Mouse (Mus musculus) MEL (cell line): Measurements from ENCODE around the gene Gm28048. TPM values are rescaled to one million over a fixed set of nuclear protein-coding genes. Genes with fewer than 3 reads are reported as not detected.

Source experiments
- DNase-seq: peaks from one replicate; pipeline ENCODE4 v3.0.0; 2011; ENCODE audit warnings: low read depth, low spot score
- H3K27ac ChIP-seq: 2 replicates; pipeline ENCODE4 v1.5.1; 2012; ENCODE audit warnings: low read depth, mild to moderate bottlenecking, control low read depth, low read length, moderate library complexity; ENCODE audit not compliant: control insufficient read depth
- H3K27me3 ChIP-seq, 2 experiments: fragments of 150-350 bp in 1 of 2; sonication (generic) in 1 of 2; 2 replicates each; pipeline ENCODE4 v1.6.1; 2012; ENCODE audit warnings: low read length in 2 of 2, mild to moderate bottlenecking in 2 of 2, improper control_type of control experiment in 1 of 2, moderate library complexity in 1 of 2; ENCODE audit not compliant: insufficient read depth in 2 of 2, control insufficient read depth in 1 of 2
- H3K36me3 ChIP-seq, 2 experiments: 2 replicates each; pipeline ENCODE4 v1.6.1; 2012 to 2014; ENCODE audit warnings: low read length in 2 of 2, improper control_type of control experiment in 1 of 2, inconsistent platforms in 1 of 2, mild to moderate bottlenecking in 1 of 2; ENCODE audit not compliant: insufficient read depth in 2 of 2, control insufficient read depth in 1 of 2
- H3K4me1 ChIP-seq, 2 experiments: fragments of 150-350 bp in 1 of 2; sonication (generic) in 1 of 2; 2 replicates each; pipeline ENCODE4 v1.6.1; 2012; ENCODE audit warnings: low read length in 2 of 2, improper control_type of control experiment in 1 of 2, mild to moderate bottlenecking in 1 of 2; ENCODE audit not compliant: insufficient read depth in 2 of 2, control insufficient read depth in 1 of 2
- H3K4me3 ChIP-seq, 2 experiments: fragments of 150-350 bp in 1 of 2; sonication (generic) in 1 of 2; 2 replicates each; pipeline ENCODE4 v1.5.1; 2012; ENCODE audit warnings: low read depth in 2 of 2, low read length in 2 of 2, mild to moderate bottlenecking in 2 of 2, moderate library complexity in 2 of 2, control low read depth in 1 of 2, improper control_type of control experiment in 1 of 2; ENCODE audit not compliant: control insufficient read depth in 1 of 2, insufficient read depth in 1 of 2
- H3K79me2 ChIP-seq: 2 replicates; pipeline ENCODE4 v1.6.1; 2012; ENCODE audit warnings: mild to moderate bottlenecking, low read length, moderate library complexity; ENCODE audit not compliant: control insufficient read depth, poor library complexity, insufficient read depth
- H3K9ac ChIP-seq: 2 replicates; pipeline ENCODE4 v1.6.1; 2012; ENCODE audit warnings: low read depth, mild to moderate bottlenecking, control low read depth, low read length, moderate library complexity; ENCODE audit not compliant: control insufficient read depth, poor library complexity, severe bottlenecking
- H3K9me3 ChIP-seq: fragments of 150-350 bp; sonication (generic); replicated peaks from 2 replicates; pipeline ENCODE4 v1.6.1; 2012; ENCODE audit warnings: mild to moderate bottlenecking, low read length, improper control_type of control experiment, moderate library complexity; ENCODE audit not compliant: insufficient read depth
- BHLHE40 ChIP-seq: IDR thresholded peaks from 2 replicates; pipeline ENCODE4 v1.6.1; 2012; ENCODE audit warnings: low read depth, mild to moderate bottlenecking, inconsistent platforms, low read length, improper control_type of control experiment, borderline replicate concordance
- CHD1 ChIP-seq: IDR thresholded peaks from 2 replicates; pipeline ENCODE4 v1.6.1; 2012; ENCODE audit warnings: low read depth, mild to moderate bottlenecking, inconsistent platforms, low read length, improper control_type of control experiment
- CHD2 ChIP-seq: IDR thresholded peaks from 2 replicates; pipeline ENCODE4 v1.6.1; 2011; ENCODE audit warnings: low read length, improper control_type of control experiment
- CTCF ChIP-seq, 3 experiments: IDR thresholded peaks in 2 of 3; conservative IDR thresholded peaks in 1 of 3; 2 replicates each; pipeline ENCODE4 v1.5.1; 2011 to 2012; ENCODE audit warnings: low read length in 3 of 3, low read depth in 2 of 3, mild to moderate bottlenecking in 2 of 3, improper control_type of control experiment in 1 of 3, inconsistent platforms in 1 of 3, mixed read lengths in 1 of 3, moderate library complexity in 1 of 3; ENCODE audit not compliant: control insufficient read depth in 1 of 3, insufficient read depth in 1 of 3, poor library complexity in 1 of 3, severe bottlenecking in 1 of 3
- EP300 ChIP-seq, 2 experiments: IDR thresholded peaks; 2 replicates each; pipeline ENCODE4 v1.6.1; 2011; ENCODE audit warnings: improper control_type of control experiment in 2 of 2, low read length in 2 of 2, low read depth in 1 of 2, mild to moderate bottlenecking in 1 of 2
- ETS1 ChIP-seq: IDR thresholded peaks from 2 replicates; pipeline ENCODE4 v1.6.1; 2012; ENCODE audit warnings: low read depth, mild to moderate bottlenecking, inconsistent platforms, low read length, improper control_type of control experiment, moderate library complexity
- GABPA ChIP-seq: IDR thresholded peaks from 2 replicates; pipeline ENCODE4 v1.6.1; 2012; ENCODE audit warnings: low read depth, mild to moderate bottlenecking, inconsistent platforms, low read length, improper control_type of control experiment, moderate library complexity
- HCFC1 ChIP-seq: IDR thresholded peaks from 2 replicates; pipeline ENCODE4 v1.6.1; 2012; ENCODE audit warnings: low read depth, mild to moderate bottlenecking, inconsistent platforms, low read length, improper control_type of control experiment, moderate library complexity
- KAT2A ChIP-seq: conservative IDR thresholded peaks from 2 replicates; pipeline ENCODE4 v1.6.1; 2012; ENCODE audit warnings: low read depth, low read length, improper control_type of control experiment, inconsistent platforms
- MAFK ChIP-seq: IDR thresholded peaks from 2 replicates; pipeline ENCODE4 v1.6.1; 2011; ENCODE audit warnings: low read depth, mild to moderate bottlenecking, low read length, improper control_type of control experiment, borderline replicate concordance
- MAX ChIP-seq: IDR thresholded peaks from 2 replicates; pipeline ENCODE4 v1.6.1; 2011; ENCODE audit warnings: low read length, improper control_type of control experiment
- MAZ ChIP-seq: IDR thresholded peaks from 2 replicates; pipeline ENCODE4 v1.6.1; 2012; ENCODE audit warnings: low read depth, mild to moderate bottlenecking, inconsistent platforms, low read length, improper control_type of control experiment
- MXI1 ChIP-seq: IDR thresholded peaks from 2 replicates; pipeline ENCODE4 v1.6.1; 2011; ENCODE audit warnings: mild to moderate bottlenecking, low read depth, low read length, improper control_type of control experiment
- NELFE ChIP-seq: IDR thresholded peaks from 2 replicates; pipeline ENCODE4 v1.6.1; 2011; ENCODE audit warnings: low read depth, low read length, improper control_type of control experiment
- NRF1 ChIP-seq: IDR thresholded peaks from 2 replicates; pipeline ENCODE4 v1.6.1; 2014; ENCODE audit warnings: low read depth, mild to moderate bottlenecking, inconsistent platforms, low read length, improper control_type of control experiment, moderate library complexity; ENCODE audit not compliant: poor library complexity, insufficient read depth, severe bottlenecking
- POLR2A ChIP-seq, 2 experiments: IDR thresholded peaks; 2 replicates each; pipeline ENCODE4 v1.6.1; 2011 to 2012; ENCODE audit warnings: low read length in 2 of 2, mild to moderate bottlenecking in 2 of 2, control low read depth in 1 of 2, improper control_type of control experiment in 1 of 2, low read depth in 1 of 2, moderate library complexity in 1 of 2; ENCODE audit not compliant: control insufficient read depth in 1 of 2, insufficient read depth in 1 of 2, poor library complexity in 1 of 2
- POLR2AphosphoS5 ChIP-seq: IDR thresholded peaks from 2 replicates; pipeline ENCODE4 v1.6.1; 2012; ENCODE audit warnings: low read depth, borderline replicate concordance, mild to moderate bottlenecking, inconsistent platforms, low read length, moderate library complexity, mixed read lengths
- RAD21 ChIP-seq: IDR thresholded peaks from 2 replicates; pipeline ENCODE4 v1.6.1; 2011; ENCODE audit warnings: mild to moderate bottlenecking, low read depth, low read length, improper control_type of control experiment
- RCOR1 ChIP-seq: IDR thresholded peaks from 2 replicates; pipeline ENCODE4 v1.6.1; 2012; ENCODE audit warnings: low read depth, mild to moderate bottlenecking, inconsistent platforms, low read length, improper control_type of control experiment
- SIN3A ChIP-seq: IDR thresholded peaks from 2 replicates; pipeline ENCODE4 v1.6.1; 2012; ENCODE audit warnings: low read length, improper control_type of control experiment, inconsistent platforms
- TAL1 ChIP-seq: IDR thresholded peaks from 2 replicates; pipeline ENCODE4 v1.6.1; 2012; ENCODE audit warnings: mild to moderate bottlenecking, inconsistent platforms, low read length, moderate library complexity, mixed read lengths
- TBP ChIP-seq: IDR thresholded peaks from 2 replicates; pipeline ENCODE4 v1.8.0; 2011; ENCODE audit warnings: low read depth, low read length, improper control_type of control experiment
- TCF12 ChIP-seq: IDR thresholded peaks from 2 replicates; pipeline ENCODE4 v1.6.1; 2014; ENCODE audit warnings: low read depth, mild to moderate bottlenecking, inconsistent platforms, low read length, improper control_type of control experiment, moderate library complexity
- USF1 ChIP-seq: IDR thresholded peaks from 2 replicates; pipeline ENCODE4 v1.6.1; 2014; ENCODE audit warnings: low read depth, mild to moderate bottlenecking, inconsistent platforms, low read length, improper control_type of control experiment, moderate library complexity
- ZC3H11A ChIP-seq: IDR thresholded peaks from 2 replicates; pipeline ENCODE4 v1.6.1; 2012; ENCODE audit warnings: low read depth, mild to moderate bottlenecking, inconsistent platforms, low read length, improper control_type of control experiment
- ZKSCAN1 ChIP-seq: IDR thresholded peaks from 2 replicates; pipeline ENCODE4 v1.6.1; 2012; ENCODE audit warnings: low read depth, mild to moderate bottlenecking, inconsistent platforms, low read length, improper control_type of control experiment, moderate library complexity
- ZMIZ1 ChIP-seq: IDR thresholded peaks from 2 replicates; pipeline ENCODE4 v1.6.1; 2012; ENCODE audit warnings: low read depth, mild to moderate bottlenecking, inconsistent platforms, low read length, improper control_type of control experiment, moderate library complexity
- ZNF384 ChIP-seq: IDR thresholded peaks from 2 replicates; pipeline ENCODE4 v1.6.1; 2012; ENCODE audit warnings: low read depth, mild to moderate bottlenecking, inconsistent platforms, low read length, improper control_type of control experiment
- polyA plus RNA-seq, 2 experiments: library from polyadenylated mRNA; stranded (reverse) in 1 of 2; unstranded in 1 of 2; fragments of >175 nt in 1 of 2; fragments of >200 nt in 1 of 2; gene quantifications; 2 replicates each; pipeline versions ENCODE4 v1.2.1 to v1.2.4; 2012; ENCODE audit warnings: low replicate concordance in 2 of 2, low read depth in 1 of 2; ENCODE audit not compliant: insufficient read length in 2 of 2, insufficient read depth in 1 of 2, missing spikeins in 1 of 2
- total RNA-seq: library from RNA; depleted of rRNA; stranded (reverse); fragments of 300-350 nt; gene quantifications from 2 replicates; pipeline ENCODE4 v1.2.3, GENCODE M21; 2012

The Gm28048 gene
- total and polyA plus RNA-seq, 3 experiments = 8.6 to 15.0 TPM; not detected in 1

- peak; percentile 53; the same call in 1 of the 2 replicates for TF ChIP-seq TBP
- 0 out of 2 replicates have a peak, but pooled peaks have one; percentile 13 for TF ChIP-seq NELFE
- 0 out of 2 replicates have a peak, but pooled peaks have one; percentile 12 for TF ChIP-seq HCFC1
- 0 out of 2 replicates have a peak, but pooled peaks have one; percentile 13 for TF ChIP-seq ZMIZ1
- TF ChIP-seq POLR2A (IDR thresholded peaks at IDR 0.05; ENCODE audit: control insufficient read depth in 1 of 2, insufficient read depth in 1 of 2, low read depth in 1 of 2, low read length in 2 of 2, poor library complexity in 1 of 2) = peak; percentile 61 to 75; a peak in 3 of 4 replicates
- 0 out of 6 replicates have a peak, but pooled peaks of 1 of the 3 experiments have one; percentile 15 for TF ChIP-seq CTCF (IDR thresholded peaks at IDR 0.05 in 2 of 3, conservative IDR thresholded peaks at IDR 0.05 in 1 of 3; ENCODE audit: control insufficient read depth in 1 of 3, insufficient read depth in 1 of 3, low read depth in 2 of 3, low read length in 3 of 3, poor library complexity in 1 of 3, severe bottlenecking in 1 of 3)
- TF ChIP-seq MAFK = no peak
- TF ChIP-seq CHD1 = 0 out of 2 replicates have a peak, but pooled peaks have one; percentile 89
- no peak for TF ChIP-seq USF1
- no peak for TF ChIP-seq KAT2A
- peak; percentile 97 for TF ChIP-seq MXI1
- no peak for TF ChIP-seq ZC3H11A
- no peak for TF ChIP-seq RAD21
- peak; percentile 98 for TF ChIP-seq SIN3A
- TF ChIP-seq ZNF384 = no peak
- peak; percentile 66; the same call in 1 of the 2 replicates for TF ChIP-seq MAX
- peak in 1 of 2 experiments; percentile 31; a peak in 1 of 4 replicates for TF ChIP-seq EP300 (IDR thresholded peaks at IDR 0.05; ENCODE audit: low read depth in 1 of 2, low read length in 2 of 2)
- TF ChIP-seq MAZ = 0 out of 2 replicates have a peak, but pooled peaks have one; percentile 24
- no peak; the same call in 1 of the 2 replicates for TF ChIP-seq TCF12
- no peaks in the 10 kb centered on the region for H3K27me3 ChIP-seq
- H3K27ac ChIP-seq = peak overlapping the region; percentile 87
- H3K36me3 ChIP-seq = peaks cover 4 to 14% of the 10 kb centered on the region in 2 experiments; a peak in 3 of 4 replicates
- H3K4me1 ChIP-seq = peaks cover 0 to 3% of the 10 kb centered on the region in 2 experiments; a peak in 1 of 4 replicates
- peak overlapping the region; percentile 73 for H3K9ac ChIP-seq
- peak; percentile 94 for DNase-seq
- no peaks in the 10 kb centered on the region; the same call in 1 of the 2 replicates for H3K79me2 ChIP-seq
- no peaks in the 10 kb centered on the region for H3K9me3 ChIP-seq
- H3K4me3 ChIP-seq = peak overlapping the region; percentile 72
Observed at GRCm38 (mm10) chr11:23008181-23008823, 26.4 kb upstream of the Gm28048 start.

- Histone ChIP-seq H3K27ac (peak within 1 kb of the TSS; percentile 87), H3K27me3 (no peaks in the 10 kb centered on the region), H3K36me3 (peaks cover 4 to 20% of the 10 kb centered on the region in 2 experiments; a peak in 3 of 4 replicates), H3K4me3 (peak within 1 kb of the TSS; percentile 72), H3K9me3 (no peaks in the 10 kb centered on the region), H3K4me1 (peaks cover 0 to 3% of the 10 kb centered on the region in 2 experiments; a peak in 1 of 4 replicates), H3K79me2 (no peaks in the 10 kb centered on the region; the same call in 1 of the 2 replicates), H3K9ac (peak within 1 kb of the TSS; percentile 73)
- peak; percentile 98 for DNase-seq
- TF ChIP-seq ZKSCAN1 (no peak), BHLHE40 (no peak), RAD21 (no peak), MXI1 (no peak), TAL1 (no peak), HCFC1 (peak; percentile 73), CHD2 (no peak; the same call in 1 of the 2 replicates), RCOR1 (no peak), NRF1 (no peak), MAX (no peak; the same call in 1 of the 2 replicates), POLR2AphosphoS5 (no peak), MAFK (no peak), GABPA (no peak), ETS1 (no peak), KAT2A (no peak), EP300 (IDR thresholded peaks at IDR 0.05; ENCODE audit: low read depth in 1 of 2, low read length in 2 of 2) (peak in 1 of 2 experiments; percentile 5; a peak in 1 of 4 replicates), SIN3A (no peak; the same call in 1 of the 2 replicates), ZMIZ1 (peak; percentile 60)
Observed at GRCm38 (mm10) chr11:23007481-23008180, 25.7 kb upstream of the Gm28048 start, which contains the start of gene Fam161a. Gene Fam161a, plus strand, starts transcription at chr11:23007531.
